Mouse (Mus musculus): Measurements from ENCODE around the gene Clec4f.

GRCm38 (mm10) chr6:83689374-83689773 is 33.4 kb upstream of the Clec4f start:
- TF ChIP-seq POLR2A (IDR thresholded peaks at IDR 0.05; ENCODE audit: borderline replicate concordance, insufficient read depth, low read length) (no peak), CTCF (IDR thresholded peaks at IDR 0.05; ENCODE audit: borderline replicate concordance, insufficient read depth, low read depth, low read length) (no peak)
